Mouse (Mus musculus) neural tube, embryonic 15.5 days (tissue): Measurements from ENCODE around the gene Igsf21. TPM values are rescaled to one million over a fixed set of nuclear protein-coding genes. Genes with fewer than 3 reads are reported as not detected.

Experiments used
- ATAC-seq: fragments of 200-750 bp; cut with Nextera tagmentation; 2 replicates; pipeline ENCODE4 v1.8.0; 2017; ENCODE audit warnings: mild to moderate bottlenecking, moderate TSS enrichment, moderate library complexity; ENCODE audit not compliant: low FRiP score
- H3K27ac ChIP-seq: fragments of 300-500 bp; sonication (generic); replicated peaks from 2 replicates; pipeline ENCODE4 v1.5.1; 2015; ENCODE audit warnings: mild to moderate bottlenecking, inconsistent platforms
- H3K27me3 ChIP-seq: fragments of 300-500 bp; sonication (generic); replicated peaks from 2 replicates; pipeline ENCODE4 v1.6.1; 2015; ENCODE audit warnings: inconsistent platforms
- H3K36me3 ChIP-seq: fragments of 300-500 bp; sonication (generic); 2 replicates; pipeline ENCODE4 v1.6.1; 2015; ENCODE audit warnings: inconsistent platforms
- H3K4me1 ChIP-seq: fragments of 300-500 bp; sonication (generic); 2 replicates; pipeline ENCODE4 v1.6.1; 2015; ENCODE audit warnings: inconsistent platforms
- H3K4me2 ChIP-seq: fragments of 300-500 bp; sonication (generic); 2 replicates; pipeline ENCODE4 v1.6.1; 2015; ENCODE audit warnings: inconsistent platforms, mild to moderate bottlenecking, moderate library complexity
- H3K4me3 ChIP-seq: fragments of 300-500 bp; sonication (generic); replicated peaks from 2 replicates; pipeline ENCODE4 v1.5.1; 2015; ENCODE audit warnings: mild to moderate bottlenecking, inconsistent platforms
- H3K9ac ChIP-seq: fragments of 300-500 bp; sonication (generic); replicated peaks from 2 replicates; pipeline ENCODE4 v1.6.1; 2015; ENCODE audit warnings: mild to moderate bottlenecking, inconsistent platforms
- H3K9me3 ChIP-seq: fragments of 300-500 bp; sonication (generic); replicated peaks from 2 replicates; pipeline ENCODE4 v1.6.1; 2016; ENCODE audit warnings: inconsistent platforms
- WGBS: fragments of 180-500 bp; shearing (Covaris S2); methylation state at CpG from one replicate; pipeline ENCODE4 v1.1.7; 2015; ENCODE audit warnings: mixed read lengths; 5-methylcytosine and 5-hydroxymethylcytosine counted together
- polyA plus RNA-seq: library from polyadenylated mRNA; unstranded; fragments of >200 nt; fragmentation: Nextera tagmentation; extraction: Ambion mirVana; gene quantifications from 2 replicates; pipeline ENCODE4 v1.2.1, GENCODE M21; 2015

Igsf21 gene
- 99.6 and 116 TPM in 2 replicates for polyA plus RNA-seq

DNA sequence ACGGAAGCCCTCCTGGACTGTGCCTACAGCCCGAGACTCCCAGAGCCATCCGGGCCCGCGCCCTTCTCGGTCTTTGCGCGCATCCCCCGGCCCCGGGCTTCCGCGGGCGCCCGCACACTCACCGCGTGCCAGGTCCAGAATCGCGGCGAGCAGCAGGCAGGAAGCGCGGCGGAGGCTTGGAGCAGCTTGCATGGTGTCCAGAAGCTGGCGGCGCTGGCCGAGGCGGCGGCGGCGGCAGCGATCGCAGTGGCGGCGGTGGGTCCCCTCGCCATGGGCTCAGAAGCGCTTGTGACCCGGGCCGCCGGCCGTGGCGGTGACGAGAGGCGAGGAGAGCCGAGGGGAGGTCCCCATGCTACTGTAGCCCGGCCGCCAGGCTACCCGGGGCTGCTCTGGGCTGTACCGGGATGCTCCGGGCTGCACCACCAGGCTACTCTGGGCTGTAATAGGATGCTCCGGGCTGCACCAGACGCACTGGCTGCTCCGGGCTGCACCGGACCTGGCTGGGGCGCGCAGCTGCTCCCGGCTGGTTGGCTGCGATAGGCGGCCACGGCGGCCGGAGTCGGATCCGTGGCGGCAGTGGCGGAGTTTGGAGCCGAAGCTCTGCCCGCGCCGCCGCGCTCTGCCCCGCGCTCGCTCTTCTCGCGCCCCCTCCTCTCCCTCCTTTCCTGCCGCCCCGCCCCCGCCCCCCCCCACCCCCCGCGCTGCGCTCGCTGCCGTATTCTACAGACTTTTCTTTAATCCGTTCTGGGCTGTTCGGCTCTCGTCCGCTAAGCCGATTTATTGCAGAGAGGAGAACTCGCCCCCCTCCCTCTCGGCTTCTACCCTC, at the start of gene Igsf21:
Gene Igsf21, minus strand, starts transcription at position 605 of the 826 bp plus-strand sequence.
- Histone ChIP-seq H3K9me3 (no peaks in the 10 kb centered on the region), H3K4me1 (peaks cover 63% of the 10 kb centered on the region), H3K4me3 (peak within 1 kb of the TSS; percentile 66), H3K27me3 (peaks cover 38% of the 10 kb centered on the region), H3K27ac (peak within 1 kb of the TSS; percentile 88), H3K4me2 (peak within 1 kb of the TSS; percentile 75), H3K9ac (peak within 1 kb of the TSS; percentile 94), H3K36me3 (no peaks in the 10 kb centered on the region)
- WGBS = under 1% methylated on average over 74 of the region's 90 CpGs
- peak; percentile 65 for ATAC-seq

DNA sequence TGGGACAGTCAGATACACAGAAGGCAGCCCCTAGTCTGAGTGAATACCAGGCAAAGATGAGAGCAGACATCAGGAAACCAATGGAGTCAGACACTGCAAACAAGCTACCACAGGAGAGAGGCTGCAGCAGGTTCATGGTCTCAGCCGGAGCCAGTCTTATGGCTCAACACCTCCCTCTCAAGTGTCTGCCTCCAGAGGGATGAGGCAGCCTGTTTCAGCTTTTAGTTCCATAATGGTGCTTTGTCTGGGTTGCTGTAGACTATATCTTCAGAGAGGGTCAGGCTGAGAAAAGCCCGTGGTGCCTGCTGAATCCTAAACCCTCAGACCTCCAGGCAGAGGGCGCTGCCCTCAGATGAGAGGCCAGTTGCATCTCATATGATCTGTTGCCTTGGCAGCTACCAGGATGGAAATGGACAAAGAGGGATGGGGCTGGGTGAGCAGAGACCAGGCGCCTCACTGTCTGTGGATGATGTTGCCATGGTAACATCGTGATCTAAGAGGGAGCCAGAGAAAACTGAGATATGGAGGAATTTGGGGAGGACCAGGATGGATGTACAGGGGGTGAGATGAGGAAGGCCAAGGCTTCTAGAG, 39.2 kb upstream of the Igsf21 start:
- H3K27ac ChIP-seq = peak overlapping the region; percentile 66

DNA sequence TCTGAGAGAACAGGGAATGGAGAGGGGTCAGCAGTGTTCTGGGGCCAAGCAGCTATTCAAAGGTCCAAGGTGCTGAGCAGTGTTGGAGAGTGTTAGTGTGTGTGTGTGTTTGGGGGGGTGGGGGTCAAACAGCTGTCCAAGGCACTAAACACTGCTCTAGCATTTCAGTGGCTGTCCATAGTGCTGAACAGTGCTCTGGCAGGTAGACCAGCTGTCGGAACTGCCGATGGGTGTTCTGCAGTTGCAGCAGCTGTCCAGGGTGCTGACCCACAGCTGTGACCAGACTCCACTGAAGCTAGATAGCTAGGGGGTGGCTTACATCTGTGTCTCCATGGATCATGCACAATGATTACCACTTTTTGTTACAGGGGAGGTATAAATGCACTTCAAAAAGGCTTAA, 36.8 kb upstream of the Igsf21 start:
- no peak overlapping the region for H3K4me2 ChIP-seq
- no peaks in the 10 kb centered on the region for H3K36me3 ChIP-seq
- H3K27me3 ChIP-seq = no peaks in the 10 kb centered on the region
- H3K4me1 ChIP-seq = peaks cover 11% of the 10 kb centered on the region
- no peak overlapping the region for H3K4me3 ChIP-seq
- 18% methylated on average over 2 of the region's 2 CpGs for WGBS
- H3K9ac ChIP-seq = no peak overlapping the region
- no peaks in the 10 kb centered on the region for H3K9me3 ChIP-seq
- H3K27ac ChIP-seq = no peak overlapping the region
- no peak for ATAC-seq

More for the DNA sequence above, 39.2 kb upstream of the Igsf21 start:
- WGBS = 39% methylated on average over 5 of the region's 5 CpGs
- H3K9ac ChIP-seq = no peak overlapping the region
- H3K4me3 ChIP-seq = no peak overlapping the region
- no peaks in the 10 kb centered on the region for H3K27me3 ChIP-seq
- peaks cover 11% of the 10 kb centered on the region for H3K4me1 ChIP-seq
- peak; percentile 65; the same call in 1 of the 2 replicates for ATAC-seq
- H3K4me2 ChIP-seq = no peak overlapping the region
- H3K36me3 ChIP-seq = no peaks in the 10 kb centered on the region
- H3K9me3 ChIP-seq = no peaks in the 10 kb centered on the region

- Histone ChIP-seq H3K9me3 (no peaks in the 10 kb centered on the region), H3K27ac (no peak overlapping the region), H3K4me3 (no peak overlapping the region), H3K4me2 (no peak overlapping the region), H3K4me1 (no peaks in the 10 kb centered on the region), H3K27me3 (no peaks in the 10 kb centered on the region), H3K36me3 (no peaks in the 10 kb centered on the region), H3K9ac (no peak overlapping the region)
- 88% methylated on average over 2 of the region's 2 CpGs for WGBS
- ATAC-seq = no peak
Observed at GRCm38 (mm10) chr4:140278269-140278668, 31.7 kb upstream of the Igsf21 start.

- H3K4me2 ChIP-seq = no peak overlapping the region
Observed at GRCm38 (mm10) chr4:140271913-140272312, 25.3 kb upstream of the Igsf21 start.

DNA sequence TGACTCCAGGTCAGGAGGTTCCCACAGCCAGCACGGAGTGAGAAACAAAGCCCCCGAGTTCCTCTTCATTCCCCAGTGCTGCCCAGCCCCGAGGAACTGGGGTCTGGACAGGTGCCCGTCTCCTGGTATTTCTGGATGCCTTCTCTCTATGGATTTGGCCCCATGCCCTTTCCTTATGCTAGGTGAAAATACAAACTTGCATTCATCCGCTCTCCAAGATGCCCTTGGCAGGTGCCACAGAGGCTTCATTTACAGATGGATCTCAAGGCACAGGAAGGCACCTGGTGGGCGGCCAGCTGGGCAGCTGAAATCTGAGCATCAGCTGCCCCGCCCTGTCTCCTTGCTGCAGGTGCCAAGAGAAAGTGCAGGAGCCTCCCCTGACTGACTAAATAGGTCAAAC, 23.9 kb upstream of the Igsf21 start:
- H3K36me3 ChIP-seq = no peaks in the 10 kb centered on the region
- peak overlapping the region; percentile 74 for H3K27ac ChIP-seq
- ATAC-seq = no peak
- H3K4me1 ChIP-seq = peaks cover 17% of the 10 kb centered on the region
- H3K4me2 ChIP-seq = no peak overlapping the region
- no peak overlapping the region for H3K4me3 ChIP-seq
- H3K9me3 ChIP-seq = no peaks in the 10 kb centered on the region
- H3K27me3 ChIP-seq = no peaks in the 10 kb centered on the region
- WGBS = 74% methylated on average over 7 of the region's 7 CpGs
- no peak overlapping the region for H3K9ac ChIP-seq

More at GRCm38 (mm10) chr4:140271913-140272312, 25.3 kb upstream of the Igsf21 start:
- no peak overlapping the region for H3K9ac ChIP-seq
- peaks cover 17% of the 10 kb centered on the region for H3K4me1 ChIP-seq
- ATAC-seq = no peak
- H3K27me3 ChIP-seq = no peaks in the 10 kb centered on the region
- 79% methylated on average over 5 of the region's 5 CpGs for WGBS
- H3K36me3 ChIP-seq = no peaks in the 10 kb centered on the region
- no peak overlapping the region for H3K27ac ChIP-seq
- no peaks in the 10 kb centered on the region for H3K9me3 ChIP-seq
- H3K4me3 ChIP-seq = no peak overlapping the region

DNA sequence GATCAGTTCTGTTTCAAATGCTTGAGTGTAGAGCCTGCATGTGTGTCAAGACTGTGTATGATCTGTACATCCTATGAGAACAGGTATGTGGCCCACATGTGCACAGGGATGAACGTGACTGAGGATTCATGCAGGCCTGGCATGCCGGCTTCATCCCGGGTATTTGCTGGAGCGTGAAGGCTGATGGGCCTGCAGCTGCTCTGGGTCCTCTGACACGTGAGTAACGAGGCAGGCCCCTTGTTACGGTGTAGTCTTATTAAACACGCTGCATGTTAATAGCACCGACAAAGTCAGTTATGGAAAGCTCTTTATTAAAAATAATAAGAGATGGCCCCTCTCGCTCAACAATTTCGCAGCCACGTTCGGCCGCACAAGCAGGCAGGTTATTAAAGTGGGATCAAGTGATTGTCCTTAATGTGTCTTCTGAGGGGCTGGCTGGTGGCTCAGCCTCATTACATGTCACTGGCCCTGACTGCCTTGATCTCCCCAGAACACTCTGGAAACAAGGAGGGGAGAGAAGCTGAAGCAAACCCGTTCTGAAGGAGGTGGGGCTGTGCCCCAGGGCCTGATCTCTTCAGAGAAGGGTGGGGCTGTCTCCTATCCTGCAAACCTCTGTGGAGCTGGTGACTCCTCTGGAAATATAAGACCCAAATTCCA, 22.7 kb upstream of the Igsf21 start:
- Histone ChIP-seq H3K4me1 (peaks cover 17% of the 10 kb centered on the region), H3K9me3 (no peaks in the 10 kb centered on the region), H3K36me3 (no peaks in the 10 kb centered on the region), H3K27me3 (no peaks in the 10 kb centered on the region), H3K4me3 (no peak overlapping the region), H3K9ac (no peak overlapping the region), H3K27ac (peak overlapping the region; percentile 74), H3K4me2 (no peak overlapping the region)
- ATAC-seq = peak; percentile 66
- 43% methylated on average over 15 of the region's 15 CpGs for WGBS

DNA sequence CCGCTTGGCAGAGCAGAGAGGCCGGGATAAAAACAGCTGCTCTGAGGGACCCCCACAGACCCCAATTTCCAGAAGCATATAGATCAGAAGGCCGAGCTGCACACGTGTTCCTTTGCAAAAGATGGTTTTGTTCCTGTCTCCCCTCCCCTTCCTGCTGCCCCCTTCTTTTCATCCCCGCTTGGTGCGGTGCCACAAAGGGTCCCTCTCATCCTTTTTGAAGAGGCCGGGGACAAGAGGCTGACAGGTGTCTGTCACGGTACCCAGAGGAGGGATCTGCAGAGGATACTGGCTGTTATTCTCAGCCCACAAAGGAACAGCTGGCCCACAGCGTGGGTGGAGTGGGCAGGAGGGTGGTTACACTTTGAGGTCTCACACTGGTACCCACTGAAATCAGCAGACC, 21.3 kb upstream of the Igsf21 start:
- Histone ChIP-seq H3K4me1 (peaks cover 17% of the 10 kb centered on the region), H3K36me3 (no peaks in the 10 kb centered on the region), H3K4me3 (no peak overlapping the region), H3K27me3 (no peaks in the 10 kb centered on the region), H3K9me3 (no peaks in the 10 kb centered on the region), H3K4me2 (no peak overlapping the region), H3K27ac (0 out of 2 replicates have a peak overlapping the region, but pooled peaks have one; percentile 3), H3K9ac (no peak overlapping the region)
- 59% methylated on average over 9 of the region's 9 CpGs for WGBS
- ATAC-seq = no peak

DNA sequence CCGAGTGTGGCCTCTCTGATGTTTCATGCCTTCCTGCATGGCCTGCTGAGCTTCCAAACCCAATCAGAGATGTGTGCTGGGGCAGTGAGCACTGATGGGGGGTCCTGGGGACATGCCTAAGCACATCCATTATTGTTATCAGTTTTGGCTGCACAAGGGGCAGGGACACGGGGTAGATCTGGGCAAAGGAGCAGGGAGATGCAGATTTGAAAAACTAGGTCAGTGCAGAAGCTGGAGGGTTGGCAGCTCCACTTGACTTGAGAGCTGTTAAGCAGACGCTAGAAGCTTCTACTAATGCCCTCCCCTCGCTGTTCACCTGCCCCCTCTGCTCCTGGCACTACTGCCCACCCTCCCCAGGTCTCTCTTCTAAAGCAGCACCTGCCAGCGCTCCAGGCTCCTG, 20.5 kb upstream of the Igsf21 start:
- 70% methylated on average over 5 of the region's 5 CpGs for WGBS
- H3K27me3 ChIP-seq = no peaks in the 10 kb centered on the region
- no peak overlapping the region for H3K27ac ChIP-seq
- no peak overlapping the region for H3K4me2 ChIP-seq
- no peaks in the 10 kb centered on the region for H3K36me3 ChIP-seq
- peaks cover 17% of the 10 kb centered on the region for H3K4me1 ChIP-seq
- H3K9ac ChIP-seq = no peak overlapping the region
- no peak for ATAC-seq
- H3K9me3 ChIP-seq = no peaks in the 10 kb centered on the region
- no peak overlapping the region for H3K4me3 ChIP-seq

GRCm38 (mm10) chr4:140258968-140259367, 12.4 kb upstream of the Igsf21 start:
- WGBS = 17% methylated on average over 6 of the region's 6 CpGs
- no peaks in the 10 kb centered on the region for H3K27me3 ChIP-seq
- H3K4me3 ChIP-seq = no peak overlapping the region

GRCm38 (mm10) chr4:140252369-140252768, 5.8 kb upstream of the Igsf21 start:
- no peak overlapping the region for H3K4me3 ChIP-seq
- no peak for ATAC-seq
- 16% methylated on average over 7 of the region's 7 CpGs for WGBS

More at GRCm38 (mm10) chr4:140258968-140259367, 12.4 kb upstream of the Igsf21 start:
- ATAC-seq = no peak; the same call in 1 of the 2 replicates
- Histone ChIP-seq H3K4me1 (no peaks in the 10 kb centered on the region), H3K4me2 (no peak overlapping the region), H3K9me3 (no peaks in the 10 kb centered on the region), H3K36me3 (no peaks in the 10 kb centered on the region), H3K27ac (no peak overlapping the region), H3K9ac (no peak overlapping the region)

More at GRCm38 (mm10) chr4:140252369-140252768, 5.8 kb upstream of the Igsf21 start:
- Histone ChIP-seq H3K4me1 (peaks cover 18% of the 10 kb centered on the region), H3K9me3 (no peaks in the 10 kb centered on the region), H3K9ac (no peak overlapping the region), H3K27ac (no peak overlapping the region), H3K27me3 (peaks cover 31% of the 10 kb centered on the region), H3K4me2 (no peak overlapping the region), H3K36me3 (no peaks in the 10 kb centered on the region)
